Mouse (Mus musculus): ENCODE data around the gene Mef2c. TPM values are rescaled to one million over a fixed set of nuclear protein-coding genes. Genes with fewer than 3 reads are reported as not detected.

Mef2c gene
- total RNA-seq, 2 experiments from 2014 or later: 42.9 to 86.6 TPM

DNA sequence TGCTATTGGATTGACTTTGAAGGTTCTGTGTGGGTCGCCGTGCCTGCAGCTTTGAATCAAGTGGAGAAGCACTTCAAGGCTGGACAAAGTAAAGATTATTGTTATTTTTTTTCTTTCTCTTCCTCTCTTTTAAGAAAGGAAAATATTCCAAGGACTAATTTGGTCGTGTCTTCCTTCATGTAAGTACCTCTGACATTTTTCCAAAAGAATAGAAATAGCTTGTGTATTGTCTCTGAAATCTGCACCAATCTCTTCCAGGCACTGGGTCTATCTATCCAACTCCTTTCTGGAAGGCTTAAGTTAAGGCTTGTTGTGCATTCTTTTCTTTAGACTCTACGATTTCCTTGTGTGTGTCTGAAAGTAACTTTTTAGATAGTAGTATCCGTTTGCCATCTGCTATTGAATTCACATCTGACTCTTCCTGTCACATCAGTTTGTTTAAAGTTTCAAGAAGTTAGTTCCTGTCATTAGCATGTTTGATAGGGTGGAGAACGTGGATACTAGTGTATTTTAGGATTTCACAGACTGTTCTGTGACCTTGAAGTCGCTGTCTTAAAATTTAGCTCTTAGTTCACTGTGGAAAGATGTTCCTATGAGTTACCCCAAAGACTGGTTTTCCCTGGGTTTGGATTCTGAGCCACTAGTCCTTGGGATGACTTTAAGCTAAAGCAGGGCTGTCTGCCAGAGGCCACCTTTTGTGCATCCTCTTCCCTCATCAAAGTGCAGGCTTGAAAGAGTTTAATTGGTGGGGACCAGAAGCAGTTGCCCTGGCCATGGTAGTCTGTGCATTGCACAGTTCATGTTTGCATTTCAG is 21.3 kb downstream of the Mef2c start:
- peak; percentile 9 for DNase-seq

DNA sequence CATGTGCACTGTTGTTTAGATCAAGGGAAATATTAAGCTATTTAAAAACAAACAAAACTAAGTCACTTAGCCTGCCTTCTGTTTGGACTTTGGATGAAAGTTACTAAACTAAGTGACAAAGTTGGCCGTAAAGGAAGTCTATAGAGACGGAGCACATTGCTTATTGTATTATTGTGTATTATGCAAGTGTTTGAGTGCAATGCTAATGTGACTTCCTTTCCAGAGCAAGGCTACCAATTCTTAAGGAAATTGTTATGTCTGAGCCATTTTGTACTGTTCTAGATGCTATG is 21.8 kb downstream of the Mef2c start:
- no peak for DNase-seq

DNA sequence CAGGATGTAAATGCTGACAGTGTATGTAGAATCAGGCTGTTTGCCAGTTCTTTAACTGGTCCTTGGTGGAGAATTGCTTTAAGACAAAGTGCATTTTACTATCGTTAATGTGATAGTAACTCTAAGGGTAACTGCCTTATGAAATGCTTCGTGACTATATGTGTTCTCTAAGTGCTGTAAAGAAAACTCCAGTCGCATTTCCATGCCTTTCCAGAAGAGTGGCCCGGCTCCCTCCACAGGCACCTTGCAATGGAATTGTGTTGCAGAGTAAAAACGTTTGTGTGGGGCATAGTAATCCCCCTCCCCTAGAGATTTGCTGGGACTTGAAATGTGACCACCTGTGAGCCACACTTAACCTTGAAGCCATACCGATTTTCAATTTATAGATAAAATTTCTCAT is 22.2 kb downstream of the Mef2c start:
- no peak for DNase-seq

DNA sequence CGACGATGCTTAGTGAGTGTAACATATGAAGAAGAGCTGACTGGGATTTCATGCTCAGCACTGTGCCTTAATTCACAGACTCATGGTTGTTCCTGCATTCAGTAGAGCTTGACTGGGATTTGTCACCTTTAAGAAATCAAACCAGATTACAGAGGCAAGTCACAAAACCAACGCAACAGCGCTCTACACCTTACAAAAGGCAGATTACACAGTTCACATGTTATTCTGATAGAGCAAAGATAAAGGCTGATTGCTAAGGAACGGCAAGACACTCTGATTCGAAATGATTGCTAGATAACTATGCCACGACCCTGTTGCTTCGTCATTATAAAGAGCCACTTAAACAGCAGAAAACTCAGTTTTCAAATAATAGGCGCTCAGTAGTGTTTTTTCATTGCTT is 24.1 kb downstream of the Mef2c start:
- DNase-seq: no peak

GRCm38 (mm10) chr13:83529729-83530314 is 26.0 kb downstream of the Mef2c start:
- no peak for DNase-seq

DNA sequence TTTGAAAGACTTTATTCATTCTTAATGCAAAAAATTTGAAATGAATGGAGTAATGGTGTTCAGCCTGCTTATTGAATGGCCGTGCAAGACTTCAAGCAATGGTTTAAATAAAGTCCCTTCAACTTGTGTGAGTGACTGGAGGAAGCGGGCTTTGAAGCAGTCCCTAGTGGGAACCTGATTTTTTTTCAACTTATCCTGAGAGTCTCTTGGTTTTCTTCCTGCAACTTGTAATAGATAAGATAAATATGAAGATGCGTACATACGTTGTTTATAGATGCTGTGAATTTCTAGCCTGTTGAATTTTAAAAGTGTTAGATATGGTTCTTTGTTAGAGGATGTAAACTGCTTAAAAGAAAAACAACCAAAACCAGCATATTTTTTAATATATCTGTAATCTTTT is 27.1 kb downstream of the Mef2c start:
- no peak for DNase-seq

DNA sequence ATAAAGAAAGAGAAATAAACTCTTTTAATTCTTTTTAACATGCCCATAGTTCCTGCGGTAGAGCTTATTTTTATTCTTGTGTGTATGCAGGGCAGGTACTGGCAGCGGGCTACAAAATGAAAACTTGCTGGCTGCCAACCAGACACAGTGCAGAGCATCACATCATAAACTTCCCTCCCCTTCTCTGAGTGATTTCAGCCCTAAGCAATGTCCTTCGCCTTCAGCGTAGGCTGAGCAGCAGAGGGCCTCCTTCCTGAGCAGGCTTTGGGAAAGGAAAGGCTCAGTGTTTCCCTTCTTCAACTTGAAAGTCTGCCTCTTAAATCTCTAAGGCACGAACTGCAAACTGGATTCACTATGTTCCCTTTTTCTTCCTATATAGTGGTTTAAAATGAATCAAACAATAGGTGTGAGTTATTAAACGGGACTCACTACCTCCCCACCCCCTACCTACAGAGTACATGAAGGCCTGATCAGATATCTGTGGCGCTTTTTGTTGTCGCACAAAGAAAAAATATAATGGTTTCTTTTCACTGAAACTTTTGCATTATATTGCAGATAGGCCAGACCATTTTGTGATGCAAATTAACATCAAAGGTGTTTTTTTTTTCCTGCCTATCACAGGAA is 28.2 kb downstream of the Mef2c start:
- DNase-seq: peak; percentile 59

GRCm38 (mm10) chr13:83536361-83536760 is 32.5 kb downstream of the Mef2c start:
- no peak for DNase-seq

GRCm38 (mm10) chr13:83537163-83537562 is 33.3 kb downstream of the Mef2c start:
- no peak for DNase-seq

DNA sequence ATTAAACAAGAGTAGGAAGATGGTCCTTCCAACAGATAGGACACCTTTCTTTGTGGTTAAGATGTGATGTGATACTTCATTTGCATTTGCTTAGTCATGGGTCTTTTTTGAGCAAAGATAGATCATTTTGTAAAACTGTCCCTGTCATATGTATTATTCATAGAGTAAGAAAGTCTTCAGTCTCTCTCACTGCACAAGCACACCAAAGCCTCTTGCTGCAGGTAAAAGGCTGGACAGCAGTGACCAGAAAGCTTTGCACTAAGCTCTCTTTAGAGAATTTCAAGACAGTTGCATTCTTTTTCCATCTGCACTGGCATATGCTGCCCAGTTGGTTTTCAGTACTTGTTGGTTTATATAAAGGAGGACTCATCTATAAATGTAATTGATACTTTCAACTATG is 36.1 kb downstream of the Mef2c start:
- no peak for DNase-seq

DNA sequence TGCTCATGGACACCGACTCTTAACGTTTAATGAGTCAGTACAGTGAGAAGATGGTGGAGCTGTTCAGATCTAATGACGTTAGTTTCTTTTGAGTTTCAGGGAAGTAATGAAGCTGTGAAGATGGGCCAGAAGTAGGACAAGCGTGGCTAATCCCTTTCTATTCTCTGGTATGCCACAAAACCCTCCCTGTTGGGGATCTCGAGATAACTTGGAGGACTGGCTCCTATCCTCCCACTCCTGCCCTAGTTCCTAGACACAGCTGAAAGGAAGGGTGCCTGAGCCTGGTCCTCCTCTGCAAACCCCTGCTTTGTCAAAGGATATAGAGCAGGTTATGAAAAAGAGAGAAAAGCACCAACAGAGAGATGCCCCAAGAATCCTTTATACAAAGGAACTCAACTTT is 38.8 kb downstream of the Mef2c start:
- no peak for DNase-seq

DNA sequence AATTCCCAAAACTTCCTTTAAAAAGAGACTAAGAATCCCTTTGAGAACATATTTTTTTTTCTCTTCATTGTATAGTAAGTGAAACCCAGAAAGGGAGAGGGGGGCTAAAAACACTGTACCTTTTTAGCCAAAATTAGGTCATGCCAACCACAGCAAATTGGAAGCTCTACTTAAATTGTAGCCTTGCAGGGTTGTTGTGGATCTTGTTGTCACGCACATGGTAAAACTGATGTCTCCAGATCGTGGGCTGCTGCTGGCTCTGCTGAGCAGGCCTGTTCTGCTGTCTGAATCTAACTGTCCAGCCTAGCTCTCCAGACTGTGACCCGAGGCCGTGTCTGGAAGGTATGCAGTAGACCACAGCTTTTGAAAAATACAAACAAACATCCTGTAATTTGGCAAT is 40.9 kb downstream of the Mef2c start:
- no peak for DNase-seq

- no peak for DNase-seq
These were observed 43.0 kb downstream of the Mef2c start for GRCm38 (mm10) chr13:83546876-83547275.

DNA sequence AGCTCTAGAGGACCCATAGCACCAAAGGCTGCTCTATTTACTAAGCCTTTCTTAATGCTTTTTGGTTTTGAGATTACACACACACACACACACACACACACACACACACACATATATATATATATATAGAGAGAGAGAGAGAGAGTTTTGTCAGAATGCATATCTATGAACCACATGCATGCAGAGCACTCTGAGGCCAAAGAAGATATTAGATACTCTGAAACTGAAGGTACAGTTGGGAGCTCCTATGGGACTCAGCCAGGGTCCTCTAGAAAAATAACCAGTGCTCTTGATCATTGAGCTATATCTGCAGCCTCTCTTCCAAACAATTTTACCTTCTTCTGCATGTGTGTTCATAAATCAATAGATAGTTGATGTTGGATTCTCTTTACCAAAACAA is 47.4 kb downstream of the Mef2c start:
- DNase-seq: no peak

DNA sequence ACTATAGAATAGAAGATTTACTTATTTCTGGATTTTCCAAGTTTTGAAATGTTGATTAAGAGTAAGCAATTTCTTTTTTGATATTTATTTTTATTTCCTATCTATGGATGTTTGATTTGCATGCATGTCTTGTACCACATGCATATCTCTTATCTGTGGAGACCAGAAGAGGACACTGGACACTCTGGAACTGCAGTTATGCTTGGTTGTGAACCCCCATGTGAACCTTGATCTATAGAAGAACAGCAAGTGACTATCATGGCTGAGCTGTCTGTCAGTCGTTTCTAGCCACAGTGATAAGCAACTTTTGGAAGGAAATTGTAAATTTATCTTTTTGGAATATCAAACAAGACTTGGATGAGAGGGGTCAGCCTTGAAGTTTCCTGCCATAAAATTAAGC is 48.2 kb downstream of the Mef2c start:
- no peak for DNase-seq

DNA sequence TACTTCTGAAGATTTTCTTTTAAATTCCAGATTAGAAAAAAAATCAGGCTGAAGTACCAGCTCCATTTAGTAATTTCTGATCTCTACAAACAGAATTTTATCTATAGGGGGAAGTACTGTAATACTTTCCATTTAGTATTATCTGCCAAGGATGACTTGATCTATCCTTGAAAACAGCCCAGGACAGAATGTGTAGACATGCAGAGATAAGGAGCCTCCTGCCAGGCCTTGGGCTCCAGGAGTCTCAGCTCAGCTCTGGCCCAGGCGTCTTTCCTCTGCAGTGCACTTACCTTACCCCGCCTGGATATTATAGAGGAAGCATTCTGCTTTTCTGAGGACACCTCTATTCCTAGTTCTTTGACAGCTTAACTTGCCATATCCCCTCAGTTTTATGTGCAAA is 59.4 kb downstream of the Mef2c start:
- DNase-seq: peak; percentile 21

- peak; percentile 15 for DNase-seq
These were observed 61.9 kb downstream of the Mef2c start for GRCm38 (mm10) chr13:83565732-83566131.

DNA sequence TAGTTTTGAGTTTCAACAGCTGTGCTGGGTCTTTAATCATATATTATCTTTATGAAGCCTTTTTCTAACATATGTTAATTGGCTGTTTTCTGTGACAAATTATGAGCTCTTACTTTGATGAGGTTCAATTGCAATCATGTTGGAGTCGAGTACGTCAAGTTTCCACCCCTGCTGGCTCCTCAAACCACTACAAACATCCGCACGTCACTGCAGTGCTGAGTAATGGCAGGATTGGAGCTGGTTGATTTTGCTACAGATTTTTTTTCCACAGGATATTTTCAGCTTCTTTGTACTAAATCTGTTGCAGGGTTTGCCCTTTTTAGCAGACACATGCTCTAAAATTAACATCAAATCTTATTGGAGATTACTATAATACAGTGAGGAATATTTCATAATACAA is 62.3 kb downstream of the Mef2c start:
- DNase-seq: peak; percentile 23

- DNase-seq: no peak
These were observed 63.1 kb downstream of the Mef2c start for GRCm38 (mm10) chr13:83566834-83567534.

- no peak for DNase-seq
These were observed 63.8 kb downstream of the Mef2c start for GRCm38 (mm10) chr13:83567681-83568080.

DNA sequence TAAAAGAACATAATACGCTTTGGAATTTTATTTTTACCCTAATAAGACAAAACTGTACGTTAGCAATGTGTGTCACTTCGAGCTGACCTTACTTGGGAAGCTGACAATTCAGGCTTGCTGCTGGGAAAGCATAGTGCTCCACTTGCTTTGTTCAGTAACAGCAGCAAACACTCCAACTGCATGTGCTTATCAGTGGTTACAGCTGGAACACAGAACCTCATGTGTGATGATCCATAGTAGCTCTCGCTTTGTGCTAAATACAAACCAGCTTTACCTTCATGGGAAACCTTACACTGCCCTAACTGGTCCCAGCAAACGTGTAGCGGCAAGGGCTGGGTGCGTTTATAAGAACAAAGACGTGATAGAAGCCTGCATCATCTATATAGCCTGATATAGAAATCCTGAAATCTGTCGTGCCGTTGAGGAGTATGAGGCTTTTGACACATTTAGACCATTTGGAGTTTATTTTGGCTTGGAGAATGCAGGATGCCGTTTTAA is 65.0 kb downstream of the Mef2c start:
- no peak for DNase-seq

GRCm38 (mm10) chr13:83571973-83572447 is 68.2 kb downstream of the Mef2c start:
- DNase-seq: peak; percentile 49

DNA sequence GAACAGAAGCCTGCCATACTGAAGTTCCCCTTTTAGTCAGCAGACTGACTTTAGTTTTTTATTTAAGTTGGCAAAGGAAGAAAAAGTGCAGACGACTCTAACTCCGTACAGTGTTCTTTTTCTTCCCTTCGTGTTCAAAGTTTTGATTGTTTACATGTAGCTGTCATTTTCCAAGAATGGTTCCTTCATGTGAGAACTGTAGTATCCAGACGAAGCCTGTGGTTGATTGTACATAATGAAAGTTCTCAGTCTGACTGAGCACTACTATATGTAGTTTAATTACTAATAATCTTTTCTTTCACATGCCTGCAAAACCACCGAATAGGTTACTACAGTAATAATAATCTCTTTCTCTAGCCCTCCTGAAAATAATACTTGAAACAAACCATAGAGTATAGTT is 68.6 kb downstream of the Mef2c start:
- no peak for DNase-seq
